Comparison of ENCODE assay signal across 8 mouse cellular contexts in the genomic region with DNA sequence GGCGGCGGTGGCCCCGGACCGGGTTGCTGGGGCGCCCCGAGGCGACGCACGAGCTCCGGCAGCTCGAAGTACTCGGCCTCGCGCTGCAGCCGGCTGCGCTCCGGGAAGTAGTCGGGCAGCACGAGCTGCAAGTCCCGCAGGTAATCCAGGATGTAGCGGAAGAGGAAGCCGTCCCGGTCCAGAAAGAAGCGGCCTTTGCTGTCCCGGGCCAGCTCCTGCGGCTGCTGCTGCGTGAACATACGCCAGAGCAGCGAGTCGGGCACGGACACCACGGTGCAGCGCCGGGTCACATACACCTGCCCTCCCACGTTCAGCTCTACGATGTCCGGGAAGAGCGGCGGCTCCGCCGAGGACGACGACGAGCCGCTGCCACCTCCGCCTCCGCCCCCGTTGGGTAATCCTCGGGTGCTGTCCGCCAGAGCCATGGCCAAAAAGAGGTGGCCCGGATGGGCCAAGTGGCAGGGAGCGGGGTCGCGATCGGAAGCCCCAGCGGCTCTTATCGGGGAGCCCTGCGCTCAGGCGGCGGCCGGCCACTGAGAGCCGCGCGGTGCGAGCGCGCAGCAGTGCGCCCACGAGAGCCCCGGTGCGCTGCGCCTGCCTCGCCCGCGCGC. TPM values are rescaled to one million over a fixed set of nuclear protein-coding genes. Genes with fewer than 3 reads are reported as not detected.
DNase-seq lines count a peak whose midpoint lies in the region; ATAC-seq lines count a peak whose summit lies in the region.

No protein-coding gene starts in this region.

- H3K4me3 ChIP-seq in midbrain, embryonic 16.5 days (ENCODE audit: low read depth, low read length) = peak overlapping the region; percentile 66

- H3K27me3 ChIP-seq in midbrain, embryonic 16.5 days (ENCODE audit: control insufficient read depth, insufficient read depth, low read depth, low read length) = no peaks in the 10 kb centered on the region

- no peaks in the 10 kb centered on the region for H3K9me3 ChIP-seq in midbrain, embryonic 16.5 days (replicated peaks; ENCODE audit: control insufficient read depth, low read length, poor library complexity, severe bottlenecking)

- H3K36me3 ChIP-seq in midbrain, embryonic 16.5 days (ENCODE audit: control insufficient read depth, insufficient read depth, low read length) = no peaks in the 10 kb centered on the region

- H3K9ac ChIP-seq in midbrain, embryonic 16.5 days (ENCODE audit: low read depth, low read length) = peak overlapping the region; percentile 93

- peaks cover 12% of the 10 kb centered on the region for H3K4me1 ChIP-seq in midbrain, embryonic 16.5 days (ENCODE audit: control insufficient read depth, insufficient read depth, low read length)

- peak; percentile 55 for DNase-seq in right cerebral cortex, adult 18-20 months
- no peak for DNase-seq in right cerebral cortex, postnatal 14 days
- DNase-seq in cerebellum, adult 9-11 months = peak; percentile 65
- peak; percentile 24 to 40 for DNase-seq in frontal cortex, postnatal 14 days (ENCODE audit: low spot score in 2 of 2)
- DNase-seq in left cerebral cortex, adult 8-10 months (ENCODE audit: low spot score in 2 of 2) = peak; percentile 18 to 45
- DNase-seq in thymus, postnatal 4 days = peak; percentile 67

- H3K27ac ChIP-seq in midbrain, embryonic 16.5 days (ENCODE audit: low read length) = peak overlapping the region; percentile 77

- H3K4me2 ChIP-seq in midbrain, embryonic 16.5 days (ENCODE audit: low read length) = peak overlapping the region; percentile 91

- ATAC-seq in inflammation-experienced regulatory T-cells, adult 6 months = peak; percentile 12
- peak; percentile 55 for ATAC-seq in midbrain, embryonic 16.5 days

- WGBS in midbrain, embryonic 16.5 days = under 1% methylated on average over 61 of the region's 76 CpGs

RNA-seq across cellular contexts. Expression of gene Kctd12, which starts 0.3 kb away (rescaled TPM):
- 1 to 10 TPM in 1 of 3 experiments, under 1 TPM in 2; 0.44 to 1.4 (median 0.91) TPM for polyA plus RNA-seq in inflammation-experienced regulatory T-cells, adult 6 months (2017; shearing (Covaris generic))
- total RNA-seq in left cerebral cortex, adult 8-10 months (2022) = 10 to 100 TPM; 43.1 to 51.9 (median 50.0) TPM
- 15.7 and 17.0 TPM in 2 replicates for polyA plus RNA-seq in midbrain, embryonic 16.5 days (2015; fragmentation: Nextera tagmentation; extraction: Ambion mirVana)
